Mouse (Mus musculus): Measurements from ENCODE around the gene Nme9.

DNA sequence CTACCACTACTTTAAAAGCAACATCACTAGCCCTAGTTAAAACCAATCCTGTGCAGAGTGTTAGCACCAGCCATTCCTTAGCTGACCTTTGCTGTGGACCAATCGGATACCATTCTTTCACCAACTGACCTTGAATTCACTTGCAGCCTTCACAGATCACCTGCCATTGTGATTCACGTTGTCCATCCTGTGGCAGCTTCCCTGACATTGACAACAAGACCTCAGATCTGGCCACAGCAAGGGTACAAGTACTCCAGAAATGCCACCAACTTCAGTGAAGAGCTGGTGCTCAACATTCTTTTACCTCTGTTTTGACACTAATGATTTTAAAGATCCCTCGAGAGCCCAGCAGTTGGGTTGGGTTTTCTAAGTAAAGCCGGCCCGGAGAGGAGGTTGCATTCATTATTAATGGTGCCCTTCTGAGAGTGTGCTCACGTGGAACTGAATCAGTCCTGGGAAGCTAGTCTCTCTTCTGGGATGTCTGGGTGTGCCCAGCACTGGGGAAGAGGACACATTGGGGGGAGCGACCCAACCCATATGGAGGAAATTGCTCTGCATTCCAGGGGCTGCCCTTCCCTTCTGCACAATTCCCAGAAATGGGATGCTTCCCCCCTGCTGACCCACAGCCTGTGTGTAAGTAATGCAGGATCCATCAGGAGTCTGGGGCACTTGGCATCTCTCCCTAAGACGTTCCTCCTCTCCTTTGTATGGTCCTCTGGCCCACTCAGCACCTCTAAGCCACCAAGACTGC lies 31.1 kb upstream of the Nme9 start:
- TF ChIP-seq POLR2A (IDR thresholded peaks at IDR 0.05; ENCODE audit: insufficient read depth, low read depth, low read length) (no peak), CTCF (IDR thresholded peaks at IDR 0.05; ENCODE audit: insufficient read depth, low read depth, low read length) (no peak)
